In the genomic region with DNA sequence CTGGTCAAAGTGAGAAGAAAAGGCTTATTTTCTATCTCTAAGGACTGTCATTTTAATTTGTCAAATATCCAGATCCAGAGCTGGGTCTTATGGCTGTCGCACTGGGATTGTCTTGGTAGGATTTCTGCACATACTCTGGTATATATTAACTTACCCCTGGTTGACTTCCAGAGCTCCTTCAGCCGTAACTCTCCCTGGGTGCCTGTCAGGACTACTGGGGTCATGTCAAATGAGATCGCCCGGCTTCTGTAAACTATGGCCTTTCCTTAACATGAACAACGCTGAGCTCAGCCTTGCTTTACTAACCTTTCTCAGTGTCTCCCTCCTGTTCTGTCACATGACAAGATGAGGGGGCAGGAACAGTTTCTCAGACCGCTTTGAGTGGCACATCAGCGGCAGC, we compare ENCODE assay signal across 19 mouse cellular contexts.
"Had no signal": no experiment of that assay in that cellular context is flagged by ENCODE, and none has a peak within 500 bp of the region (broad histone marks: within the 10 kb centered on the region; RNA-seq: fewer than 3 reads in every experiment).

No protein-coding gene starts in this region.

- H3K9ac ChIP-seq: limb, embryonic 12.5 days; limb, embryonic 15.5 days; liver, embryonic 14.5 days; liver, postnatal 0 days; lung, embryonic 14.5 days had no signal

- ATAC-seq: hindbrain, postnatal 0 days; intestine, postnatal 0 days; liver, postnatal 0 days; lung, postnatal 0 days had no signal

- H3K36me3 ChIP-seq: limb, embryonic 12.5 days; limb, embryonic 15.5 days had no signal

- DNase-seq: left cerebral cortex, postnatal 4 days; liver, postnatal 0 days; lung, embryonic 14.5 days; midbrain, embryonic 14.5 days; right cerebral cortex, adult 18-20 months; right cerebral cortex, postnatal 14 days; right cerebral cortex, postnatal 4 days; thymus, adult 2 months; thymus, postnatal 14 days; thymus, postnatal 4 days had no signal

- H3K4me3 ChIP-seq: limb, embryonic 12.5 days; limb, embryonic 15.5 days had no signal

- H3K27me3 ChIP-seq: limb, embryonic 12.5 days; limb, embryonic 15.5 days had no signal

- H3K4me2 ChIP-seq: limb, embryonic 12.5 days; limb, embryonic 15.5 days; liver, embryonic 11.5 days; lung, embryonic 14.5 days had no signal

- H3K9me3 ChIP-seq: limb, embryonic 15.5 days had no signal

- H3K27ac ChIP-seq: hindbrain, postnatal 0 days; limb, embryonic 12.5 days; limb, embryonic 15.5 days; liver, embryonic 14.5 days; macrophage; stomach, postnatal 0 days had no signal

- H3K4me1 ChIP-seq: limb, embryonic 12.5 days; limb, embryonic 15.5 days had no signal
